Mouse (Mus musculus) embryonic facial prominence, embryonic 11.5 days (tissue): Measurements from ENCODE around the gene Actb. TPM values are rescaled to one million over a fixed set of nuclear protein-coding genes. Genes with fewer than 3 reads are reported as not detected.
A peak's percentile ranks its signal among the peaks of the same experiment; 100 is the strongest.

Source experiments
- ATAC-seq: fragments of 200-750 bp; cut with Nextera tagmentation; replicated peaks from 2 replicates; pipeline ENCODE4 v1.8.0; 2017; ENCODE audit warnings: low read depth; ENCODE audit not compliant: insufficient number of reproducible peaks, low FRiP score, low TSS enrichment
- DNase-seq: peaks from one replicate; pipeline ENCODE4 v3.0.0-alpha.2; 2015; ENCODE audit warnings: low spot score
- H3K27ac ChIP-seq: fragments of 300-500 bp; sonication (generic); replicated peaks from 2 replicates; pipeline ENCODE4 v1.5.1; 2014; ENCODE audit warnings: mild to moderate bottlenecking, low read depth, low read length, control low read depth
- H3K27me3 ChIP-seq: fragments of 300-500 bp; sonication (generic); 2 replicates; pipeline ENCODE4 v1.6.1; 2014; ENCODE audit warnings: mild to moderate bottlenecking, low read length, moderate library complexity, mixed read lengths; ENCODE audit not compliant: control insufficient read depth, insufficient read depth
- H3K36me3 ChIP-seq: fragments of 300-500 bp; sonication (generic); replicated peaks from 2 replicates; pipeline ENCODE4 v1.6.1; 2014; ENCODE audit warnings: low read depth, mild to moderate bottlenecking, low read length, moderate library complexity, mixed read lengths; ENCODE audit not compliant: control insufficient read depth, insufficient read depth
- H3K4me1 ChIP-seq: fragments of 300-500 bp; sonication (generic); 2 replicates; pipeline ENCODE4 v1.6.1; 2014; ENCODE audit warnings: low read length, mixed read lengths; ENCODE audit not compliant: control insufficient read depth, insufficient read depth
- H3K4me2 ChIP-seq: fragments of 300-500 bp; sonication (generic); 2 replicates; pipeline ENCODE4 v1.6.1; 2014; ENCODE audit warnings: low read depth, mild to moderate bottlenecking, control low read depth, low read length, moderate library complexity
- H3K4me3 ChIP-seq: fragments of 300-500 bp; sonication (generic); 2 replicates; pipeline ENCODE4 v1.5.1; 2014; ENCODE audit warnings: low read depth, low read length, control low read depth
- H3K9ac ChIP-seq: fragments of 300-500 bp; sonication (generic); replicated peaks from 2 replicates; pipeline ENCODE4 v1.6.1; 2014; ENCODE audit warnings: mild to moderate bottlenecking, control low read depth, low read length
- H3K9me3 ChIP-seq: fragments of 300-500 bp; sonication (generic); replicated peaks from 2 replicates; pipeline ENCODE4 v1.6.1; 2016; ENCODE audit warnings: mild to moderate bottlenecking, low read length, inconsistent platforms, mixed read lengths; ENCODE audit not compliant: control insufficient read depth
- WGBS: fragments of 180-500 bp; shearing (Covaris S2); extraction: QIAGEN DNeasy Blood & Tissue Kit; methylation state at CpG from one replicate; pipeline ENCODE4 v1.1.7; 2014; 5-methylcytosine and 5-hydroxymethylcytosine counted together
- polyA plus RNA-seq: library from polyadenylated mRNA; unstranded; fragments of >200 nt; fragmentation: Nextera tagmentation; extraction: Ambion mirVana; gene quantifications from 2 replicates; pipeline ENCODE4 v1.2.1, GENCODE M21; 2014

The Actb gene
- polyA plus RNA-seq, 1 experiment from 2014 or later = 16,949 TPM

DNA sequence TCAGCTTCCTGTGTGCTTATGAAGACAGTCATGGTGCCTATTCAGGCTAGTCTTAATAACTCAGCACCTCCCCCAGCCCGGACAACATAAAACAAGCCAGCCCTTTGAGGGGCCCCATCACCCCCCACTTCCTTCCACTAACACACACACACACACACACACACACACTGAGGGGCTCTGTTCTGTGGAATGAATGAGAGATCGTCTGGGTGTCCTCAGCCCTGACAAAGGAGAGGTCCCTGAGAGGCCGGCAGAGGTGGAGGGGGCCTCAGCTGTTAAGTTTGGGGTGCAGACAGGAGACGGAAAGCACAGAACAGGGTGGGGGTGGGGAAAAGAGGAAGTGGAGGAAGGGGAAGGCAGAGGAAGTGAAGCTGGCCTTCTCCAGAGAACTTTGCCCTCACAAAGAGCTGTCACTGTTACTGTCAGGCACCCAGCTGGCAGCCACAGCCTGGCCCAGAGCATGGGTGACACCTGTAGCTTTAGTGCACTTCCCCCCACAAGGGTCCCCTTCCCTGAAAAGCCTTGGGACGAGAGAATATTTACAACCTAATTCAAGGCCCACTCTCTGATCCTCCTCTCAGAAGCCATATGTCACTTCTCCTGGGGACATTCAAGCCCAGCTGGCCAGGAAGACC lies 2.5 kb upstream of the Actb start:
- 33% methylated on average over 5 of the region's 5 CpGs for WGBS
- no peak for ATAC-seq
- Histone ChIP-seq H3K27me3 (no peaks in the 10 kb centered on the region), H3K4me3 (no peak overlapping the region), H3K4me1 (no peaks in the 10 kb centered on the region; the same call in 1 of the 2 replicates), H3K9ac (peak overlapping the region; percentile 5; the same call in 1 of the 2 replicates), H3K36me3 (peaks cover 8% of the 10 kb centered on the region), H3K27ac (peak overlapping the region; percentile 58), H3K9me3 (no peaks in the 10 kb centered on the region), H3K4me2 (no peak overlapping the region)
- DNase-seq = no peak

DNA sequence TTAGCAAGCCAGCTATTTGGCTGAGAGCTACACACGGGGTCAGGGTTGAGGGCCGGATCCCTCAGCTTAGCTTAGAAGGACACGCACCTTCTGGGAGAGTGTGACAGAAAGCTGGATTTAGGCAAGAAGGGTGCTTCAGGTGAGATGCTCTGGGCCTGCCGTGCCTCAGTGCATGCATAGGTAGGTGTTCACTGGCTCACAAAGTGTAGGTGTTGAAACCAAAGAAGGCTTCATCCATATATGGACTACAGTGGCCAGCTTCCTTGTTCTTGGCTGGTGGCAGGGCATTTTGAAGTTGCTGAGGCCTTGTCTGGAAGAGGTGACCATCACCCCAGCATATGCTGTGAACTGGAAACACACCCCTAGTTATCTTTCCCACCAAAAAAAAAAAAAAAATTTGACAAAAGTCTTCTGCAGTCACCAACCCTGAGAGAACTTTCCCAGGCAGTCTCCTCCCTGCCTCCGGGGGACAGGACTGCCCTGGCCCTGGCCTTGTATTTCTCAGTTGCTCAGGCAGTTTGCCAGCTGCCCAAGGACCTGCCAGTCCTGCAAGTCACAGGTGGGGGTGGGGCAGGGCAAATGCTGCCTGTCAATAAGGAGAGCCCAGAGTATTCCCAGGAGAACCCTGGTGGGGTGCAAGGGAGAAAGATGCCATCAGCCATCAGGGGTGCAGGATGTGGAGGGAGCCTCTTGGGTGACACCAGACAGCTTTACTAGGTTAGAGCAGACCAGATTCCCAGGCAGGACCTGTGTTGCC lies 1.4 kb upstream of the Actb start:
- WGBS = 75% methylated on average over 5 of the region's 5 CpGs
- Histone ChIP-seq H3K4me1 (no peaks in the 10 kb centered on the region; the same call in 1 of the 2 replicates), H3K4me2 (no peak overlapping the region)

DNA sequence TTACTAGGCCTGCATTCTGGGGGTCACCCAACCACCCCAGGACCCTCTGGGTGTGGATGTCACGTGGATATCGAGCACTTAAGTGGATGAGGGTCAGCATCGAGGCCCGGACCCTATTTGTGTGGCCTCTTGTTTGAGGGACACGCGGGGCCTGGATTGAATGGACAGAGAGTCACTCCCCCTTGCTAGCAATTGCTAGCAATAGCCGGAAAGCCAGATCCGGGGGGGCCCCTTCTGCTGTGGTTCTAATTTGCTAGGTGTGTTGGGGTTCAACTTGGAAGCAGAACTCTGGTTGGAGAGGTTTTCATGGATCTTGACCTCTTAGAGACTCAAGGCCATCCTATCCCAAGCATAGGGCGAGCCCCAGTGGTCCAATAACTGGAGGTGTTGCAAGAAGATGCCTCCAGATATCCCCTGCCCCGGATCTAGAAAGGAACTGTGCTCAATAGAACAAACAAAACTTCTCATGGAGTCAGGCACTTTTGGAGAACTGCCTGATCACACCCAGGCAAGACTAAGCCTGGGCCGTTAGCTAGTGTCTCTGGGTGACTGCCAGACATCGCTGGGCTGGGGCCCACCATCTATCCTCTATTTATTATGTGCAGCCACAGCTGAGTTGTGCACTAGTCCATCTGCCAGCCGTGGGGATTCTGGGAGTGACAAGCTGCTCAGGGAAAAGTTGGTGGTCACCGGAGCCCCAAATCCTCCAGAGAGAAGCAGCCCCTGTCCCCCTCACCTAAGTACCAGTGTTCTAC lies 671 bp upstream of the Actb start:
- DNase-seq = no peak
- Histone ChIP-seq H3K36me3 (peaks cover 13% of the 10 kb centered on the region), H3K4me1 (no peaks in the 10 kb centered on the region; the same call in 1 of the 2 replicates), H3K4me3 (peak overlapping the region; percentile 100), H3K27me3 (no peaks in the 10 kb centered on the region), H3K9ac (peak overlapping the region; percentile 80), H3K27ac (peak overlapping the region; percentile 93), H3K9me3 (no peaks in the 10 kb centered on the region), H3K4me2 (peak overlapping the region; percentile 70)
- WGBS = 43% methylated on average over 14 of the region's 14 CpGs
- ATAC-seq = no peak

More for the DNA sequence above, 1.4 kb upstream of the Actb start:
- no peak overlapping the region for H3K9ac ChIP-seq
- no peak overlapping the region for H3K4me3 ChIP-seq
- peaks cover 11% of the 10 kb centered on the region for H3K36me3 ChIP-seq
- peak overlapping the region; percentile 1; the same call in 1 of the 2 replicates for H3K27ac ChIP-seq
- ATAC-seq = no peak
- no peaks in the 10 kb centered on the region for H3K9me3 ChIP-seq
- H3K27me3 ChIP-seq = no peaks in the 10 kb centered on the region
- DNase-seq = no peak

DNA sequence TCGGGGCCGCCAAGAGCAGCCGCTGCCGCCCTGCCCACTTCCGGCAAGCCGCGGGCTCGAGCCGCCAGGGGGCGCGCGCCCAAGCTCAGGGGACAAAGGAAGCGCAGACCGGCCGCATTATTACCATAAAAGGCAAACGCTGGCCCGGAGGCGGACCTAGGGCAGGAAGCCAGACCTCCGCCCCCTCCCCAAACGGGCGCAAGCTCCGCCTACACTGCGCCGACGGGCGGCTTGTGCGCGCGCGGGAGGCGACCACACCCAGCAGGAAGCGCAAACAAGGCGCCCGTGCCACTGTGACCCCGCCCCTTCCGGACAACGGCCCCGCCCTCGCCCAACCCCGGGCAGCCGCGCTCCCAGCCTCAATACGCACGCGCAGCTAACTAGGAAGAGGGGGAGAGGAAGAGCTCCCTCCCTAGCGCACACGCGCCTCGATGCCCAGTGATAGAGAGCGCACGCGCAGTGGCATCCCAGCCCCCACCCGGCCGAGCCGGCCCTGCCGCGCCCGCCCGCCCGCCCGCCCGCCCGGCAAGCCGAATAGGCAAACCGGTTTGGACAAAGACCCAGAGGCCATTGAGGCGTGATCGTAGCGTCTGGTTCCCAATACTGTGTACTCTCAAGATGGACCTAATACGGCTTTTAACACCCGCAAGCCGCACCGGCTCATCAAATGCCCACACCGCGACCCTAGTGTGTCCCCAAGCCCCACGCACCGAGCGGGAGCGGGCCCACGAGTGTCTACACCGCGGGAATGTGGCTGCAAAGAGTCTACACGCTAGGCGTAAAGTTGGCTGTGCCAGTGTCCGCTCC lies 626 bp downstream of the Actb start:
- under 1% methylated on average over 72 of the region's 84 CpGs for WGBS
- peak overlapping the region; percentile 100 for H3K27ac ChIP-seq
- H3K36me3 ChIP-seq = peaks cover 14% of the 10 kb centered on the region
- H3K27me3 ChIP-seq = no peaks in the 10 kb centered on the region
- H3K9ac ChIP-seq = peak overlapping the region; percentile 100
- peak overlapping the region; percentile 82 for H3K4me2 ChIP-seq
- H3K4me3 ChIP-seq = peak overlapping the region; percentile 100
- ATAC-seq (peak; percentile 77), DNase-seq (peak; percentile 97)
- no peaks in the 10 kb centered on the region; the same call in 1 of the 2 replicates for H3K4me1 ChIP-seq
- H3K9me3 ChIP-seq = no peaks in the 10 kb centered on the region

DNA sequence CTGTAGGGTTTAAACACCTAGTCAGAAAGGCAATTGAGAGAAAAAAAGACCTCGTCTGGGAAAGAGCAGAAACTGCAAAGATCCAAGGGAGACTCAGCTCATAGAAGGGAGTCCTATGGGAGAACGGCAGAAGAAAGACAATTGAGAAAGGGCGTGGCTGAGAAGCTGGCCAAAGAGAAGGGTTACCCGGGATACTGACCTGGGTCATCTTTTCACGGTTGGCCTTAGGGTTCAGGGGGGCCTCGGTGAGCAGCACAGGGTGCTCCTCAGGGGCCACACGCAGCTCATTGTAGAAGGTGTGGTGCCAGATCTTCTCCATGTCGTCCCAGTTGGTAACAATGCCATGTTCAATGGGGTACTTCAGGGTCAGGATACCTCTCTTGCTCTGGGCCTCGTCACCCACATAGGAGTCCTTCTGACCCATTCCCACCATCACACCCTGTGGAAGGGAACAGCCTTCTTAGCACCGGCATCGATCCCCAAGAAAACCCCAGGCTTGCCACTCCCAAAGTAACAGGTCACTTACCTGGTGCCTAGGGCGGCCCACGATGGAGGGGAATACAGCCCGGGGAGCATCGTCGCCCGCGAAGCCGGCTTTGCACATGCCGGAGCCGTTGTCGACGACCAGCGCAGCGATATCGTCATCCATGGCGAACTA lies 1.4 kb downstream of the Actb start:
- ATAC-seq = peak; percentile 2; the same call in 1 of the 2 replicates
- Histone ChIP-seq H3K27me3 (no peaks in the 10 kb centered on the region), H3K36me3 (peaks cover 14% of the 10 kb centered on the region), H3K4me1 (no peaks in the 10 kb centered on the region; the same call in 1 of the 2 replicates), H3K9me3 (no peaks in the 10 kb centered on the region), H3K9ac (peak overlapping the region; percentile 100), H3K4me3 (peak overlapping the region; percentile 100), H3K4me2 (peak overlapping the region; percentile 82), H3K27ac (peak overlapping the region; percentile 100)
- WGBS = 5% methylated on average over 27 of the region's 27 CpGs
- DNase-seq = no peak

DNA sequence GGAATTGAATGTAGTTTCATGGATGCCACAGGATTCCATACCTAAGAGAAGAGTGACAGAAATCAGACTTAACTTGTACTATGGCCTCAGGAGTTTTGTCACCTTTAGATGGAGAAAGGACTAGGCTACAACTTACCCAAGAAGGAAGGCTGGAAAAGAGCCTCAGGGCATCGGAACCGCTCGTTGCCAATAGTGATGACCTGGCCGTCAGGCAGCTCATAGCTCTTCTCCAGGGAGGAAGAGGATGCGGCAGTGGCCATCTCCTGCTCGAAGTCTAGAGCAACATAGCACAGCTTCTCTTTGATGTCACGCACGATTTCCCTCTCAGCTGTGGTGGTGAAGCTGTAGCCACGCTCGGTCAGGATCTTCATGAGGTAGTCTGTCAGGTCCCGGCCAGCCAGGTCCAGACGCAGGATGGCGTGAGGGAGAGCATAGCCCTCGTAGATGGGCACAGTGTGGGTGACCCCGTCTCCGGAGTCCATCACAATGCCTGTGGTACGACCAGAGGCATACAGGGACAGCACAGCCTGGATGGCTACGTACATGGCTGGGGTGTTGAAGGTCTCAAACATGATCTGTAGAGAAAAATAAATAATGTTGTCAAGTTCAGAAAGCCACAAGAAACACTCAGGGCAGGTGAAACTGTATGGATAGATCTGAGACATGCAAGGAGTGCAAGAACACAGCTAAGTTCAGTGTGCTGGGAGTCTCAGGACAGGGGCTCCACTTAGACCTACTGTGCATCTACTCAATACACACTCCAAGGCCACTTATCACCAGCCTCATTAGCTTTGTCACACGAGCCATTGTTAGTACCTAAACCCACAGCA lies 2.1 kb downstream of the Actb start:
- Histone ChIP-seq H3K4me3 (peak overlapping the region; percentile 100), H3K4me2 (peak overlapping the region; percentile 82), H3K9me3 (no peaks in the 10 kb centered on the region), H3K36me3 (peaks cover 14% of the 10 kb centered on the region), H3K4me1 (no peaks in the 10 kb centered on the region; the same call in 1 of the 2 replicates), H3K9ac (peak overlapping the region; percentile 100), H3K27me3 (no peaks in the 10 kb centered on the region), H3K27ac (peak overlapping the region; percentile 100)
- WGBS = 82% methylated on average over 19 of the region's 19 CpGs
- DNase-seq (no peak), ATAC-seq (no peak)
